Mouse (Mus musculus) lung, adult 2 months (tissue): ENCODE measurements around the gene Sfrp2. TPM values are rescaled to one million over a fixed set of nuclear protein-coding genes. Genes with fewer than 3 reads are reported as not detected.

ENCODE experiments used
- DNase-seq: peaks from one replicate; pipeline ENCODE4 v3.0.0; 2022
- H3K4me1 ChIP-seq: fragments of 200-500 bp; 2 replicates; pipeline ENCODE4 v1.6.1; 2011; ENCODE audit warnings: low read length; ENCODE audit not compliant: control insufficient read depth, insufficient read depth
- H3K4me3 ChIP-seq: fragments of 200-500 bp; replicated peaks from 2 replicates; pipeline ENCODE3; 2011; ENCODE audit warnings: low read depth, mild to moderate bottlenecking, control low read depth, low read length; ENCODE audit errors: extremely low read depth
- CTCF ChIP-seq: fragments of 200-500 bp; IDR thresholded peaks from 2 replicates; pipeline ENCODE4 v1.5.1; 2011; ENCODE audit warnings: mild to moderate bottlenecking, low read length, control low read depth; ENCODE audit not compliant: insufficient read depth
- POLR2A ChIP-seq: fragments of 200-500 bp; IDR thresholded peaks from 2 replicates; pipeline ENCODE4 v1.6.1; 2011; ENCODE audit warnings: low read depth, mild to moderate bottlenecking, control low read depth, low read length, borderline replicate concordance; ENCODE audit errors: extremely low read depth
- WGBS: fragments of 180-500 bp; shearing (Covaris S2); methylation state at CpG from one replicate; pipeline ENCODE4 v1.1.7; 2018; 5-methylcytosine and 5-hydroxymethylcytosine counted together
- polyA plus RNA-seq: library from polyadenylated mRNA; depleted of rRNA; stranded (reverse); fragments of >200 nt; gene quantifications from 2 replicates; pipeline ENCODE4 v1.2.3, GENCODE M21; 2012; rRNA removed

The Sfrp2 gene
- polyA plus RNA-seq, 1 experiment: 48.9 TPM

DNA sequence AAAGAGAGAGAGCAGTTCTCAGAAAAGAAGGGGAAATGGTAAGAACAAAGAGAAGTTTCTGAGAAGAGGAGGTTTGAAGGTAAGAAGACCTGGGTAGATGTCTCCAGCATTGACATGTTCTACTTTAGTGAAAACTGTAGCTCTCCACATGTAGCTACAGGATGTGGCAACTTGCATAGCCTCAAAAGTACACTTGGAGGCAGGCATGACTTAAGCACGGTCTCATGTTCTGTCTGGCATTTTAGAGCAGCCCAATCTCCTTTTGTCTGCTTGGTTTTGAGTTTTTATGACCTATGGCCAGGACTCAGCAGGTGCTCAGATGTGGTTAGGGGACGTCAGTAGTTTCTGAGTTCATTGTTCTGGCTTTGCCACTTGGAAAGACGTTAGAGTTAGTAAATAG, 25.3 kb downstream of the Sfrp2 start:
- WGBS: 79% methylated on average over 3 of the region's 3 CpGs
- no peak overlapping the region for H3K4me3 ChIP-seq
- no peak for TF ChIP-seq POLR2A
- no peak for TF ChIP-seq CTCF
- no peak for DNase-seq
- peaks cover 3% of the 10 kb centered on the region; the same call in 1 of the 2 replicates for H3K4me1 ChIP-seq

GRCm38 (mm10) chr3:83797098-83797497, 31.0 kb downstream of the Sfrp2 start:
- WGBS: 63% methylated on average over 6 of the region's 6 CpGs

GRCm38 (mm10) chr3:83797828-83798227, 31.7 kb downstream of the Sfrp2 start:
- DNase-seq: peak; percentile 56
- H3K4me1 ChIP-seq: no peaks in the 10 kb centered on the region
- no peak overlapping the region for H3K4me3 ChIP-seq
- no peak for TF ChIP-seq POLR2A
- peak; percentile 51 for TF ChIP-seq CTCF
- WGBS: 6% methylated on average over 10 of the region's 10 CpGs

More at GRCm38 (mm10) chr3:83797098-83797497, 31.0 kb downstream of the Sfrp2 start:
- Histone ChIP-seq H3K4me3 (no peak overlapping the region), H3K4me1 (no peaks in the 10 kb centered on the region)
- DNase-seq: no peak
- no peak for TF ChIP-seq POLR2A

GRCm38 (mm10) chr3:83799486-83799885, 33.4 kb downstream of the Sfrp2 start:
- TF ChIP-seq POLR2A (no peak), CTCF (no peak)
- WGBS: 79% methylated on average over 7 of the region's 7 CpGs
- Histone ChIP-seq H3K4me3 (no peak overlapping the region), H3K4me1 (no peaks in the 10 kb centered on the region)
- no peak for DNase-seq

GRCm38 (mm10) chr3:83801649-83802155, 35.6 kb downstream of the Sfrp2 start:
- DNase-seq: no peak
- Histone ChIP-seq H3K4me1 (no peaks in the 10 kb centered on the region), H3K4me3 (no peak overlapping the region)
- 97% methylated on average over 4 of the region's 4 CpGs for WGBS
- no peak for TF ChIP-seq CTCF
- TF ChIP-seq POLR2A: no peak

DNA sequence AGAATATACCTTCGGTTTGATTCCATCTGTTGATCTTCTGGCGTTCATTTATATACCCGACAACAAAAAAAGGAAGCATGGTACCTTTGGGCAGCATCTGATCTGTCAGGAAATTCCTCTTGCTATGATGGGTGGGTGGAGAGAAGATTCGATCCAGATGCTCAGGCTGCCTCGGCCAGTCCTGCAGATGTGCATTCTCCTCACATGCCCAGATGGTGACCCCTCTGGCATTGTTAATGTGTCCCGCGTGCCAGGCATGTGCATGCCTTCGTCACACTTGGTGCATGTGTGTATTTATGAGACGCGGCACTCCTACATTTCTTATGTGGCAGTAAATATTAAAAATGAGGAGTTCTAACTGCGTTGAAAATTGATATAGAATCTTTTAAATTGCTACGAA, 42.4 kb downstream of the Sfrp2 start:
- Histone ChIP-seq H3K4me1 (no peaks in the 10 kb centered on the region; the same call in 1 of the 2 replicates), H3K4me3 (no peak overlapping the region)
- 82% methylated on average over 12 of the region's 12 CpGs for WGBS
- no peak for DNase-seq
- TF ChIP-seq CTCF (no peak), POLR2A (no peak)

GRCm38 (mm10) chr3:83811987-83812386, 45.9 kb downstream of the Sfrp2 start:
- WGBS: 37% methylated on average over 7 of the region's 7 CpGs
- no peak for TF ChIP-seq POLR2A
- TF ChIP-seq CTCF: no peak

DNA sequence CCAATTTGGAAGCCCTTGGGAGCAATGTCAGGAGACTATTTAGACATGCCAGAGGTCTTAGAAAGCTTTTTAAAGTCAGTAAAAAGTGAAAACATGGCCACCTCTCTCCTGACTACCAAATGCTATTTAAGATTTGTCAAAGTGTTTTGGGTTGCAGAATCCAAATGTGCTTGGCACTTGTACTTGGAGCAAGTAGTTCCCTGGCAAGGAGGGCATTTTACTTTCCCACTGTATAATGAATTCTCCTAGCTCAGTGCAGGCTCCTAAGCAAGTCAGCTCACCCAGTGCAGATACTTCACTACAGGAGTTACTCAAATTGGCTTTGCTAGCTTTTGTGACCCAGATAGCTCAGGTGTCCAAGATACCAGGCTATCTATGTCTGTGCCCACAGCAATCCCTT, 46.7 kb downstream of the Sfrp2 start:
- H3K4me1 ChIP-seq: no peaks in the 10 kb centered on the region; the same call in 1 of the 2 replicates
- TF ChIP-seq CTCF (no peak), POLR2A (no peak)

More at GRCm38 (mm10) chr3:83811987-83812386, 45.9 kb downstream of the Sfrp2 start:
- H3K4me1 ChIP-seq: no peaks in the 10 kb centered on the region; the same call in 1 of the 2 replicates
- DNase-seq: no peak
- H3K4me3 ChIP-seq: no peak overlapping the region

DNA sequence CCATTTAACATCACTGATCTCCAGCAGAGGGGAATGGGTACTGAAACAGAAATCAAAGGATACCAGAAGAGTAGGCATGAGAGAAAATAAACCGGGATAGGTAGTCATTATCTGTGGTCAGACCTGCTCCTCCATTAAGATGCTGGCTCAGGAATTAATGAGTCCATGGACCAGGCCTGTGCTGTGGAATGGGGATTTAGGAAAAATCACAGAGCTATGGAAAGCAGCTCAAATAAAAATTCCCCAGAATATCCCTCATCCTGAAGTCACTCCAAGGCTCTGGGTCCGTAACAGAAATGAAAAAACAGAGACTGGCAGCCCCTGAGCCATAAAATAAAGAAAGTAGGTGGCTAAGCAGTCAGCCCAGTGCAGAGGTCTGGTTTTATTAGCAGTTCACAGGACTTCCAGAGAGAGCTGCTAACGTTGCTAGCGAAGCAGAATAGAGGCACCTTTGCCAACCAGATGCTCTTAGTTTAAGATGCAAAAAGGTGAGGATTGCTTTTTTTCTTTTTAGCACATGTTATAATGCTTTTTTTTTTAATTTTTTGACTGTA, 50.3 kb downstream of the Sfrp2 start:
- WGBS: 88% methylated on average over 4 of the region's 4 CpGs
- TF ChIP-seq CTCF (no peak), POLR2A (no peak)
- Histone ChIP-seq H3K4me3 (no peak overlapping the region), H3K4me1 (no peaks in the 10 kb centered on the region; the same call in 1 of the 2 replicates)
- DNase-seq: no peak

More for the DNA sequence above, 46.7 kb downstream of the Sfrp2 start:
- no peak for DNase-seq
- no peak overlapping the region for H3K4me3 ChIP-seq

DNA sequence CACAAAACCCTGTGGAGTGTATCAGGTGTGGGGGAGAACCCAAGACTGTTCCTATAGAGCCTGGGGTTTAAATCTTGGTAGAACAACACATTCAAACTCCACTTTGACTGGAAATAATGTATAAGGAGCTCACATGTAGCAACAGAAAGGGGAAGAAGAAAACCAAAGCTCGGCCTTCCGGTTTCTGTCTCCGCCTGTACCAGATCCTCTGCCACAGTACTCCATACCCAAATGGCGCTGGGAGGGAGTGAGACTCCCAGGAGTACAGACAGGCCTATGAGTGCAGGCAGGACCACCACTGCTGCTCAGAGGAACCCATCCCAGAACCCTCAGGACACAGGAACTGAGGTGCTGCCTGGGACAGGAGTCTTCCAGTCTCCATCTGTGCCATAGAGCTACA, 57.7 kb downstream of the Sfrp2 start:
- no peak for TF ChIP-seq CTCF
- no peak for TF ChIP-seq POLR2A
- DNase-seq: no peak
- Histone ChIP-seq H3K4me1 (no peaks in the 10 kb centered on the region), H3K4me3 (no peak overlapping the region)
- 86% methylated on average over 4 of the region's 4 CpGs for WGBS

Other genes with a start within 250 kb of the Sfrp2 start
- 7.2 and 10.0 TPM in 2 replicates for gene Tlr2, start 75.4 kb downstream of the Sfrp2 start, polyA plus RNA-seq